Mouse (Mus musculus) left cerebral cortex, postnatal 10 days (tissue): ENCODE results near the gene Slc22a16. TPM values are rescaled to one million over a fixed set of nuclear protein-coding genes. Genes with fewer than 3 reads are reported as not detected.
"Not testable (repeated sequence)": the region's sequence is repeated elsewhere in the genome, so short reads cannot be mapped to it uniquely, and the experiment has no call there.

Source experiments
- DNase-seq, 2 experiments: peaks; one replicate each; pipeline ENCODE4 v3.0.0; 2021 to 2022; ENCODE audit warnings: low spot score in 2 of 2, mixed read lengths in 1 of 2; ENCODE audit errors: extremely low spot score in 1 of 2
- intact Hi-C: fragments of 180-260 bp; cut with DNase I; formaldehyde crosslinking; loops from one replicate; pipeline ENCODE4 v1.15.1; 2025
- total RNA-seq, 2 experiments: library from RNA; stranded (reverse); gene quantifications; 2 replicates each; pipeline ENCODE4 v1.2.3; 2021

The Slc22a16 gene
- not detected for total RNA-seq

- DNase-seq = no peak
These were observed at the start of gene Slc22a16 for GRCm38 (mm10) chr10:40570036-40570435. Gene Slc22a16 (plus strand): TSS chr10:40570336.

GRCm38 (mm10) chr10:40521579-40521978, 48.6 kb upstream of the Slc22a16 start:
- intact Hi-C loops = loop anchor here (10.0 kb wide), 1 partner anchor 467 kb away; no protein-coding TSS in a partner anchor
- DNase-seq = no peak

More at GRCm38 (mm10) chr10:40570036-40570435, at the start of gene Slc22a16:
- intact Hi-C loops = no loop called here

DNA sequence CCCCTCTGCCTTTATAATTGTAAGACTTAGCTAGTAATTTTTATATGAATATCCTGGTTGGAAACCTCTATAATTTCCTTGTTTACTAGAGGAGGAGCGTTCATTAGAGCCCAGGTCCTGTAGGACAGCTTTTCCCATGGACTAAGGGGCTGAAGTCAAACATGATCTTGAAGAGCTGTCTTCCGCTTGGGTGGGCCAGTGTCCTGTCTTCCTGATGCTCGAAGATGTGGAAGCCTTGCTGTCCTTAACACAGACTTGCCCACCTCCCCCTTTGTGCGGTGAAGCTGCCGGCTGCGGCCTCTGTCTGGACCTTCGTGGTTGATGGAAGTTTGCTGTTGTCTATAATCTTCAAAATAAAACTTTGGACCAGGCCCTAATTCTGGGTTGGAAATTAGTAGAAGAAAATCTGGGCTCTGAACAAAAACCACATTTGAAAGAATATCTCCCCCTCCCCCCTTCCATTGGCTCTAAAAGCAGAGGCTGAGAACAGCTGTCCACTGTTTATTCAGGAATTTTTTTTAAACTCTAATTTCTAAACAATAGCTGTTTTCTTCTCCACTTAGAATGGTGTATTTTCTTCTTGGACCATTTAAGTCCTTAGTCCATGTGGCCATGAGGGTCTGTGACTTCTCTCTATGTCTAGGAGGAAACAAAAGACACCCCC, 46.7 kb upstream of the Slc22a16 start:
- DNase-seq = no peak
- intact Hi-C loops = loop anchor here (10.0 kb wide), 1 partner anchor 469 kb away; no protein-coding TSS in a partner anchor

GRCm38 (mm10) chr10:40524032-40524806, 45.9 kb upstream of the Slc22a16 start:
- no peak for DNase-seq
- intact Hi-C loops = loop anchor here (10.0 kb wide), 1 partner anchor 469 kb away; no protein-coding TSS in a partner anchor

DNA sequence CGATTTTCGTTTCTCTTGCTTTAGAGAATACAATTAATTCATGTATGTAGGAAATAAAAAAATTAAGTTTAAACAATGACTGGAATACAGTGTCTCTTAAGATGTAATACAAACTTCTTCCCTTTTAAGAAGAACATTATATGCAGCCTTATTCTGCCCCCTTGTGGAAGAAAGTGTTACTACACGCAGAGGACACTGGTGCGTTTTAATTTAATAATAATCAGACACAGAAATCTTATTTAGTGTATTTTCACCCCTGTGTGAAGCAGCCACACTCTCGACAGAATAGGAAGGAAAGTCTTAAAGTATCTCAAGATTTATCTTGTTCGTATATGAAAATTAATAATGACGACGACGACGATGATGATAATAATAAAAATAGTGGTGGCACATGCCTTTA, 45.1 kb upstream of the Slc22a16 start:
- peak in 1 of 2 experiments; percentile 73 for DNase-seq
- intact Hi-C loops = loop anchor here (1.0 to 10.0 kb wide), 3 partner anchors 153 to 470 kb away; partner anchors contain the start of gene Gtf3c6

DNA sequence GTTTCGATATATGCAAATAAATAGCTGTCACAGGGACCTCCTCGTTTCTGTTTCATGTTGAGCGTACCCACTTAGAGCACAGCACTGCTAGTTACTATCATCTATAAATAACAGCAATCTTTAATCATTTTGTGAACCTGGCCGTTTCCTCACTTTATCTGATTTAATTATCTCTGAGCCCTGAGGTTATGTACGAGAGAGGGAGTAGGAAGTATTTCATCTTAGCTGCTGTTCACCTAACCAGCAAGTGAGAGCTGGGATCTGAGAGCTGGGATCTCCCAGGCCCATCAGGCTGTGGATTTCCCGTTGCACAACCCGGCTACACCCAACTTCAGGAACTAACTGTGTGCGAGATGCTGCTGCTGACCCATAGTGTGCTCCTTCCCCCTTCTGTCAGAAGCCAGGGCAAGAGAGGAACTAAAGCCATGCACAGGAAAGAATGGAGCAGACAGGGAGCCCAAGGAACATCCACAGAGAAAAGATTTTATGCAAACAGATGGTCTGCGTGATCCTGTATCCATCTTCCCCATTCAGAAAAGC, 44.5 kb upstream of the Slc22a16 start:
- DNase-seq = no peak
- intact Hi-C loops = loop anchor here (1.0 to 10.0 kb wide), 3 partner anchors 153 to 471 kb away; partner anchors contain the start of gene Gtf3c6

DNA sequence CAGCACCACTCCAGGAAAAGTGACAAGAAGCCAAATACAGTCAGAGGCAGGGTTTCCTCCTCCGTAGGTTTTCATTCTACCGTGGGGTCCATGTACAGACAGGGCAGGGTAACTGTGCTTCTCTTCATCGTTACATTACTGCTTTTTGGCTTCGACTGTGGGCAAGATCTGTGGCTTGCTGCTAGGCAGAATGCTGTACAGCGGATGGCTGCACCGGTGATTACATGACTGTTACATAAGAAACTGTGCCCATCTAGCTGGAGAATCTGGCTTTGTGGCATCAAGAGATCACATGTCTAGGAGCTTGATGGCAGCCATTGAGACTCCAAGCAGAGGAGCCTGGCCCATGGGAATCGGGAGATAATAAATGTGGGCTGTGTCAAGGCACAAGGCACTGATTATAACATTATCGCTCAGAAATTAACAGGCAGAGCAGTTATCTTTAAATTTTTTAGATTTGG, 43.8 kb upstream of the Slc22a16 start:
- DNase-seq = no peak

DNA sequence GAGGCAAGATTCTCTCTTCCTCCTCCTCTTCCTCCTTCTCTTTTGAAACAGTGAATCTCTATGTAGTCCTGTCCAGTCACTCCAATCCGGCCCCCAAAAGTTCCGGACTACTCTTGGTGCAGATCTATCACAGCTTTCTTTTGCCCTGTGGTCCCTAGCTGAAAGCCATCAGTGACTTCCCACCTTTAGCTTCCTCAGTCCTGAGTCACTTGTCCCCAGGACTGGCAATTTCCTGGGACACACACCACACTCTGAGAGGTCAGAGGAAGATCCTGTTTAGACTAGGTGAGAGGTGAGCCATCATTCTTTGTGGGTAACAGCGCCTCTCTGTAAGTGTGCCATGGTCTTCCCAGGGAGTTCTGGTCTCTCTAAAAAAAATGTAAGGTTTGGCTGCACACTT, 43.1 kb upstream of the Slc22a16 start:
- intact Hi-C loops = loop anchor here (5.0 to 10.0 kb wide), 2 partner anchors 155 to 472 kb away; no protein-coding TSS in a partner anchor
- no peak for DNase-seq

More for the DNA sequence above, 43.8 kb upstream of the Slc22a16 start:
- intact Hi-C loops = loop anchor here (5.0 to 10.0 kb wide), 2 partner anchors 154 to 472 kb away; no protein-coding TSS in a partner anchor

- intact Hi-C loops = loop anchor here (5.0 to 10.0 kb wide), 2 partner anchors 155 to 473 kb away; no protein-coding TSS in a partner anchor
- no peak for DNase-seq
These were observed 42.6 kb upstream of the Slc22a16 start for GRCm38 (mm10) chr10:40527573-40527972.

DNA sequence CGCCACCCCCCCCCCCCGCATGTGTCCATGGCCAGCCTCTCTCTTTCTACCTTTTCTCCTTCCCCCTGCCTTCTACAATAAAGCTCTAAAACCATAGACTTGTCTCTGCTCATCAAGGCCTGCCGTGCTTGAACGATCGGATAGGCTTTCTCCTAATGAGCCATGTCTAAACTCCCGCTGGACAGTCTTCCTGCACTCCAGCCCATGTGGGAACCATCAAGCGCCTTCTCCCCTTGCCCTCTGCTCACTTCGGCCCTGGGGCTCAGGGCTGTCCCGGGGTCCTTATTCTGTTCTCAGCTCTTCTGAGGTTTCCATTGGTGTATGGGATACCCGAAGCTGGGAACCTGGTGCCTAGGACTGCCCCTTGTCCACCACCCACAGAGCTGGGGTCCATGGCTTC, 41.5 kb upstream of the Slc22a16 start:
- intact Hi-C loops = loop anchor here (5.0 to 10.0 kb wide), 2 partner anchors 156 to 474 kb away; no protein-coding TSS in a partner anchor
- no peak for DNase-seq

- intact Hi-C loops = loop anchor here (5.0 to 10.0 kb wide), 2 partner anchors 157 to 475 kb away; no protein-coding TSS in a partner anchor
These were observed 40.5 kb upstream of the Slc22a16 start for GRCm38 (mm10) chr10:40529617-40530016.

GRCm38 (mm10) chr10:40530661-40531060, 39.5 kb upstream of the Slc22a16 start:
- intact Hi-C loops = no loop called here
- no peak for DNase-seq

More at GRCm38 (mm10) chr10:40529617-40530016, 40.5 kb upstream of the Slc22a16 start:
- DNase-seq = peak; percentile 44 to 55

GRCm38 (mm10) chr10:40532586-40532985, 37.5 kb upstream of the Slc22a16 start:
- DNase-seq, intact Hi-C loops: not testable (repeated sequence)

GRCm38 (mm10) chr10:40541351-40541750, 28.8 kb upstream of the Slc22a16 start:
- no peak for DNase-seq
- intact Hi-C loops = no loop called here

DNA sequence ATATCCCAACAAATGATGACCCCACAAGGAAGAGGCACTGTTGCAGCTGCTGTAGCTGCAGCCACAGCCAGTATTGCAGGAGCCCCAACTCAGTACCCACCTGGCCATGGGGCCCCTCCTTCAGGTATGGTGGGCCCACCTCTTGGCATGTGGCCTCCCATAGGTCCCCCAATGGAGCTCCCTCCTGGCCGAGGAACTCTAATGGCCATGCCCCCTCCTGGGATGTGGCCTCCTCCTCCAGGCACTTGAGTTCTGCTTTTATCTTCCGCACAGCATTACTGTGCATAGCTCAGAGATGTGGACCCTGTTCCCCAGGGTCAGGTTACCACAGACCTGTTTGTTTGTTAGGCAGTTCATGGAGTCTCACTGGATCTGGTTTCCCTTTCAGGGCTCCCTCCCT, 20.8 kb upstream of the Slc22a16 start:
- intact Hi-C loops = no loop called here
- no peak for DNase-seq

DNA sequence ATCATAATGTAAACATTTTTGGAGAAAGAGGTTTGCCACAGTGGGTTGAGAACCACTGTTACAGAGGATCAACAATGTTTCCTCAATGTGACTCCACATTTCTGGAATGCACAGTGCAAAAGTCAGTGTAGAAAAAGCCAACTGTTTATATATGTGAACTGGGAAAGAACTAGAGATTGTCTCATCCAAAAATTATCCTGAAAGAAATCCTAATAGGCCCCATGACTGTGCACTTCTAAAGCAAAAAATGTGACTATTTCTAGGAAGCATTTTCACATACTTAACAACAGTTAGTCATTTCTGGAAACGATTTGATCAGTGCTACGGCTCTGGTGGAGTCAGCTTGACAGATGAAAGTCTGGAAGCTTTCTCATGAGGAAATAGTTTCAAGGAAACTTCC, 18.3 kb upstream of the Slc22a16 start:
- intact Hi-C loops = no loop called here
- DNase-seq = no peak

GRCm38 (mm10) chr10:40565695-40566094, 4.4 kb upstream of the Slc22a16 start:
- DNase-seq, intact Hi-C loops: not testable (repeated sequence)

GRCm38 (mm10) chr10:40575912-40576634, 5.9 kb downstream of the Slc22a16 start:
- no peak for DNase-seq
- intact Hi-C loops = no loop called here
